Mouse (Mus musculus) liver, postnatal 0 days (tissue): ENCODE data around the gene Btg2.

Experiments used
- CTCF ChIP-seq: sonication (generic); IDR thresholded peaks from 2 replicates; pipeline ENCODE4 v1.5.1; 2016; ENCODE audit warnings: antibody characterized with exemption, low read depth
- EP300 ChIP-seq: IDR thresholded peaks from 2 replicates; pipeline ENCODE4 v1.6.1; 2016; ENCODE audit warnings: antibody characterized with exemption, low read depth, mild to moderate bottlenecking

DNA sequence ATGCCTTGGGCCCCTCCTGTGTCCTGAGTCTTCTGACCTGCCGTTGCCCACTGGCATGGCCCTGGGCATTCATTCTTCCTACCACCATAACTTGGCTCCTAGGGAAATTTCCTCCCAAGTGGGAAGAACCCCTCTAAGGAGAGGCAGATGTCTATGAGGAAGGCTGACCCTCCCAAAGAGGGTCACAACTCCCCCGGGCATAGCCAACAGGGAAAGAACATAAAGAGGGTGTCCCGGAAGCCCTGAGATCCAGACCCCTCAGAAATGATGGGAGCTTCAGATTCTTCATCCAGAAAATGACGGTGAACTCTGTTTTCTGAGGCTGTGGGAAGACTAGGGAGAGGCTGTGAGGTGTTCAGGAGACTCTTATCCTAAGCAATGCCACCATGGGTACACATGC, 16.8 kb upstream of the Btg2 start:
- TF ChIP-seq CTCF (no peak), EP300 (no peak)
